Mouse (Mus musculus) heart, embryonic 14.5 days (tissue): ENCODE measurements around the gene Frs2. TPM values are rescaled to one million over a fixed set of nuclear protein-coding genes. Genes with fewer than 3 reads are reported as not detected.
"Not testable (repeated sequence)": the region's sequence is repeated elsewhere in the genome, so short reads cannot be mapped to it uniquely, and the experiment has no call there.

Source experiments
- ATAC-seq: fragments of 200-750 bp; cut with Nextera tagmentation; 2 replicates; pipeline ENCODE4 v1.8.0; 2017; ENCODE audit warnings: low read depth, moderate TSS enrichment; ENCODE audit not compliant: insufficient number of reproducible peaks, insufficient read depth, low FRiP score
- H3K27ac ChIP-seq, 2 experiments: fragments of 200-500 bp in 1 of 2; fragments of 300-500 bp in 1 of 2; sonication (generic) in 1 of 2; replicated peaks in 1 of 2; 2 replicates each; pipeline ENCODE4 v1.5.1; 2012 to 2014; ENCODE audit warnings: low read depth in 2 of 2, low read length in 2 of 2, control low read depth in 1 of 2, mild to moderate bottlenecking in 1 of 2, mixed read lengths in 1 of 2; ENCODE audit not compliant: control insufficient read depth in 1 of 2, insufficient read depth in 1 of 2
- H3K27me3 ChIP-seq: fragments of 300-500 bp; sonication (generic); 2 replicates; pipeline ENCODE4 v1.6.1; 2014; ENCODE audit warnings: mild to moderate bottlenecking, low read length, control low read depth; ENCODE audit not compliant: control insufficient read depth, insufficient read depth
- H3K36me3 ChIP-seq: fragments of 300-500 bp; sonication (generic); 2 replicates; pipeline ENCODE4 v1.6.1; 2014; ENCODE audit warnings: mild to moderate bottlenecking, control low read depth, low read length, mixed read lengths; ENCODE audit not compliant: control insufficient read depth, insufficient read depth
- H3K4me1 ChIP-seq, 2 experiments: fragments of 200-500 bp in 1 of 2; fragments of 300-500 bp in 1 of 2; sonication (generic) in 1 of 2; 2 replicates each; pipeline ENCODE4 v1.6.1; 2012 to 2014; ENCODE audit warnings: low read length in 2 of 2, control low read depth in 1 of 2, mixed read lengths in 1 of 2; ENCODE audit not compliant: control insufficient read depth in 2 of 2, insufficient read depth in 2 of 2
- H3K4me2 ChIP-seq: fragments of 300-500 bp; sonication (generic); 2 replicates; pipeline ENCODE4 v1.6.1; 2014; ENCODE audit warnings: mild to moderate bottlenecking, low read length
- H3K4me3 ChIP-seq, 2 experiments: fragments of 200-500 bp in 1 of 2; fragments of 300-500 bp in 1 of 2; sonication (generic) in 1 of 2; 2 replicates each; pipeline ENCODE4 v1.5.1; 2012 to 2014; ENCODE audit warnings: low read length in 2 of 2, mild to moderate bottlenecking in 2 of 2, control low read depth in 1 of 2, low read depth in 1 of 2, moderate library complexity in 1 of 2; ENCODE audit not compliant: control insufficient read depth in 1 of 2, insufficient read depth in 1 of 2
- H3K9ac ChIP-seq: fragments of 300-500 bp; sonication (generic); 2 replicates; pipeline ENCODE4 v1.6.1; 2014; ENCODE audit warnings: mild to moderate bottlenecking, low read length
- H3K9me3 ChIP-seq: fragments of 300-500 bp; sonication (generic); 2 replicates; pipeline ENCODE4 v1.6.1; 2016; ENCODE audit warnings: low read length, control low read depth; ENCODE audit not compliant: control insufficient read depth
- WGBS: fragments of 180-500 bp; shearing (Covaris S2); extraction: QIAGEN DNeasy Blood & Tissue Kit; methylation state at CpG from one replicate; pipeline ENCODE4 v1.1.7; 2014; 5-methylcytosine and 5-hydroxymethylcytosine counted together
- polyA plus RNA-seq: library from polyadenylated mRNA; unstranded; fragments of >200 nt; fragmentation: Nextera tagmentation; extraction: Ambion mirVana; gene quantifications from 2 replicates; pipeline ENCODE4 v1.2.1, GENCODE M21; 2014

Frs2 gene
- polyA plus RNA-seq, 1 experiment from 2014 or later, result 26.1 TPM

- Histone ChIP-seq H3K36me3 (no peaks in the 10 kb centered on the region), H3K9me3 (no peaks in the 10 kb centered on the region; the same call in 1 of the 2 replicates), H3K4me2 (peak overlapping the region; percentile 64), H3K27me3 (no peaks in the 10 kb centered on the region), H3K9ac (peak overlapping the region; percentile 62), H3K4me1 (peaks cover 16 to 43% of the 10 kb centered on the region in 2 experiments), H3K4me3 (peak overlapping the region; percentile 36 to 96), H3K27ac (peak overlapping the region; percentile 52 to 68)
- 8% methylated on average over 9 of the region's 9 CpGs for WGBS
- ATAC-seq, result no peak
Observed at GRCm38 (mm10) chr10:117146421-117146820, 1.9 kb downstream of the Frs2 start.

- Histone ChIP-seq H3K4me3 (peak overlapping the region in 1 of 2 experiments; percentile 96; a peak in 2 of 4 replicates), H3K36me3 (no peaks in the 10 kb centered on the region), H3K4me2 (peak overlapping the region; percentile 64), H3K27me3 (no peaks in the 10 kb centered on the region), H3K27ac (peak overlapping the region; percentile 68 to 69), H3K9me3 (no peaks in the 10 kb centered on the region; the same call in 1 of the 2 replicates), H3K9ac (peak overlapping the region; percentile 18; the same call in 1 of the 2 replicates), H3K4me1 (peaks cover 16 to 37% of the 10 kb centered on the region in 2 experiments)
- 28% methylated on average over 8 of the region's 8 CpGs for WGBS
- no peak for ATAC-seq
Observed at GRCm38 (mm10) chr10:117145546-117146265, 2.6 kb downstream of the Frs2 start.

- H3K9me3 ChIP-seq, result no peaks in the 10 kb centered on the region; the same call in 1 of the 2 replicates
- 33% methylated on average over 6 of the region's 6 CpGs for WGBS
- no peaks in the 10 kb centered on the region for H3K27me3 ChIP-seq
- H3K4me1 ChIP-seq, result peaks cover 14 to 33% of the 10 kb centered on the region in 2 experiments
- H3K36me3 ChIP-seq, result no peaks in the 10 kb centered on the region
- no peak overlapping the region for H3K4me3 ChIP-seq
- peak overlapping the region; percentile 18; the same call in 1 of the 2 replicates for H3K9ac ChIP-seq
- peak overlapping the region; percentile 64 for H3K4me2 ChIP-seq
- ATAC-seq, result no peak
- H3K27ac ChIP-seq, result peak overlapping the region; percentile 55 to 68; a peak in 3 of 4 replicates
Observed at GRCm38 (mm10) chr10:117144628-117145027, 3.7 kb downstream of the Frs2 start.

- Histone ChIP-seq H3K27me3 (no peaks in the 10 kb centered on the region), H3K4me3 (no peak overlapping the region), H3K9me3 (no peaks in the 10 kb centered on the region; the same call in 1 of the 2 replicates), H3K4me1 (peaks cover 14 to 33% of the 10 kb centered on the region in 2 experiments), H3K36me3 (no peaks in the 10 kb centered on the region), H3K9ac (no peak overlapping the region; the same call in 1 of the 2 replicates), H3K4me2 (peak overlapping the region; percentile 64), H3K27ac (peak overlapping the region; percentile 23 to 68; a peak in 2 of 4 replicates)
- WGBS, result 81% methylated on average over 4 of the region's 4 CpGs
- no peak for ATAC-seq
Observed at GRCm38 (mm10) chr10:117144071-117144470, 4.3 kb downstream of the Frs2 start.

- no peak for ATAC-seq
- Histone ChIP-seq H3K9ac (no peak overlapping the region), H3K4me2 (no peak overlapping the region), H3K4me3 (no peak overlapping the region), H3K4me1 (peaks cover 14 to 33% of the 10 kb centered on the region in 2 experiments), H3K27ac (no peak overlapping the region), H3K9me3 (no peaks in the 10 kb centered on the region; the same call in 1 of the 2 replicates), H3K36me3 (no peaks in the 10 kb centered on the region), H3K27me3 (no peaks in the 10 kb centered on the region)
- WGBS, result 91% methylated on average over 2 of the region's 2 CpGs
Observed at GRCm38 (mm10) chr10:117143311-117143710, 5.0 kb downstream of the Frs2 start.

- H3K4me2 ChIP-seq, result no peak overlapping the region
- H3K9me3 ChIP-seq, result no peaks in the 10 kb centered on the region; the same call in 1 of the 2 replicates
- 79% methylated on average over 7 of the region's 7 CpGs for WGBS
- H3K9ac ChIP-seq, result no peak overlapping the region
- H3K4me1 ChIP-seq, result peaks cover 14 to 32% of the 10 kb centered on the region in 2 experiments
- H3K4me3 ChIP-seq, result no peak overlapping the region
- no peak overlapping the region for H3K27ac ChIP-seq
- H3K27me3 ChIP-seq, result no peaks in the 10 kb centered on the region
- ATAC-seq, result no peak
- no peaks in the 10 kb centered on the region for H3K36me3 ChIP-seq
Observed at GRCm38 (mm10) chr10:117141939-117142552, 6.3 kb downstream of the Frs2 start.

- H3K9me3 ChIP-seq, H3K27me3 ChIP-seq, H3K9ac ChIP-seq, H3K27ac ChIP-seq, H3K4me3 ChIP-seq, ATAC-seq, H3K4me2 ChIP-seq: not testable (repeated sequence)
- H3K4me1 ChIP-seq, result peaks cover 6 to 22% of the 10 kb centered on the region in 2 experiments
- 92% methylated on average over 5 of the region's 5 CpGs for WGBS
- H3K36me3 ChIP-seq, result peaks cover 13% of the 10 kb centered on the region; the same call in 1 of the 2 replicates
Observed at GRCm38 (mm10) chr10:117131506-117131905, 16.8 kb downstream of the Frs2 start.
